ENCODE assay signal across 23 mouse cellular contexts in genomic region chr13:21613922-21614321, GRCm38 (mm10). TPM values are rescaled to one million over a fixed set of nuclear protein-coding genes. Genes with fewer than 3 reads are reported as not detected.
A peak's percentile ranks its signal among the peaks of the same experiment; 100 is the strongest.
DNase-seq lines count a peak whose midpoint lies in the region; ATAC-seq lines count a peak whose summit lies in the region.
"Had no signal": no experiment of that assay in that cellular context is flagged by ENCODE, and none has a peak within 500 bp of the region (broad histone marks: within the 10 kb centered on the region; RNA-seq: fewer than 3 reads in every experiment).

Olfr1362 (minus strand) TSS chr13:21614022.

- no peaks in the 10 kb centered on the region for H3K9me3 ChIP-seq in embryonic facial prominence, embryonic 14.5 days (ENCODE audit: control insufficient read depth, low read length)
- H3K9me3 ChIP-seq in embryonic facial prominence, embryonic 10.5 days, result no peaks in the 10 kb centered on the region
- no peaks in the 10 kb centered on the region for H3K9me3 ChIP-seq in heart, embryonic 12.5 days (replicated peaks)
- H3K9me3 ChIP-seq: G1E had no signal

- H3K27ac ChIP-seq in embryonic facial prominence, embryonic 14.5 days (replicated peaks; ENCODE audit: low read depth, low read length), result no peak within 1 kb of the TSS
- H3K27ac ChIP-seq in embryonic facial prominence, embryonic 10.5 days (replicated peaks), result no peak within 1 kb of the TSS
- no peak within 1 kb of the TSS for H3K27ac ChIP-seq in heart, embryonic 12.5 days (ENCODE audit: poor library complexity, severe bottlenecking)

- peak; percentile 4 for DNase-seq in embryo, embryonic 11 days
- no peak for DNase-seq in embryo, embryonic 9.5 days (ENCODE audit: extremely low spot score)
- peak; percentile 1 for DNase-seq in embryonic facial prominence, embryonic 14.5 days (ENCODE audit: low spot score)
- DNase-seq in embryonic facial prominence, embryonic 10.5 days (ENCODE audit: low spot score), result no peak
- peak; percentile 11 for DNase-seq in heart, adult 11 months
- DNase-seq: adrenal gland, adult 2 months; adrenal gland, adult 8-10 months; adrenal gland, postnatal 10 days; adrenal gland, postnatal 14 days; adrenal gland, postnatal 25 days; adrenal gland, postnatal 36 days; B cell, adult 2 months; cerebellum, adult 11 months; cerebellum, adult 11-12 months; cerebellum, adult 18-20 months had no signal

- H3K4me1 ChIP-seq in embryonic facial prominence, embryonic 14.5 days (ENCODE audit: control insufficient read depth, insufficient read depth, low read length), result no peaks in the 10 kb centered on the region
- H3K4me1 ChIP-seq in embryonic facial prominence, embryonic 10.5 days, result no peaks in the 10 kb centered on the region
- H3K4me1 ChIP-seq in heart, embryonic 12.5 days (replicated peaks), result no peaks in the 10 kb centered on the region

- H3K9ac ChIP-seq in embryonic facial prominence, embryonic 14.5 days (ENCODE audit: low read depth, low read length), result no peak within 1 kb of the TSS
- no peak within 1 kb of the TSS for H3K9ac ChIP-seq in heart, embryonic 12.5 days

- H3K27me3 ChIP-seq in embryonic facial prominence, embryonic 14.5 days (replicated peaks; ENCODE audit: control insufficient read depth, insufficient read depth, low read length), result no peaks in the 10 kb centered on the region
- H3K27me3 ChIP-seq in embryonic facial prominence, embryonic 10.5 days (replicated peaks; ENCODE audit: low read depth, poor library complexity, severe bottlenecking), result no peaks in the 10 kb centered on the region
- no peaks in the 10 kb centered on the region for H3K27me3 ChIP-seq in heart, embryonic 12.5 days (replicated peaks)
- H3K27me3 ChIP-seq: CH12.LX had no signal

- H3K36me3 ChIP-seq in embryonic facial prominence, embryonic 14.5 days (ENCODE audit: control insufficient read depth, insufficient read depth, low read length), result no peaks in the 10 kb centered on the region
- H3K36me3 ChIP-seq in embryonic facial prominence, embryonic 10.5 days (replicated peaks), result no peaks in the 10 kb centered on the region
- no peaks in the 10 kb centered on the region for H3K36me3 ChIP-seq in heart, embryonic 12.5 days
- H3K36me3 ChIP-seq: G1E had no signal

- no peak for ATAC-seq in embryonic facial prominence, embryonic 14.5 days (ENCODE audit: low read depth)
- no peak for ATAC-seq in heart, embryonic 12.5 days (ENCODE audit: insufficient number of reproducible peaks, low FRiP score)
- ATAC-seq: activated CD4-positive, CD25-positive, alpha-beta regulatory T cell, adult 4 months; CD4-positive, CD25-positive, alpha-beta regulatory T cell, adult 4 months; Patski had no signal

- H3K4me2 ChIP-seq in embryonic facial prominence, embryonic 14.5 days (ENCODE audit: low read depth, low read length), result no peak within 1 kb of the TSS
- H3K4me2 ChIP-seq in heart, embryonic 12.5 days, result no peak within 1 kb of the TSS

- no peak within 1 kb of the TSS for H3K4me3 ChIP-seq in embryonic facial prominence, embryonic 14.5 days (ENCODE audit: low read depth, low read length)
- H3K4me3 ChIP-seq in embryonic facial prominence, embryonic 10.5 days, result no peak within 1 kb of the TSS
- H3K4me3 ChIP-seq in heart, embryonic 12.5 days, result no peak within 1 kb of the TSS

RNA-seq across cellular contexts. Expression of gene Olfr1362, which starts in this region (rescaled TPM):
- polyA plus RNA-seq in embryonic facial prominence, embryonic 14.5 days (2014; fragmentation: Nextera tagmentation; extraction: Ambion mirVana), result not detected in 2 replicates
- not detected in 2 replicates for polyA plus RNA-seq in embryonic facial prominence, embryonic 10.5 days (2016; fragmentation: Nextera tagmentation; extraction: Ambion mirVana)
- polyA plus RNA-seq in heart, embryonic 12.5 days (2016; fragmentation: Nextera tagmentation; extraction: Ambion mirVana), result not detected in 2 replicates
- polyA plus RNA-seq: activated CD4-positive, CD25-positive, alpha-beta regulatory T cell, adult 4 months; adrenal gland, adult 2 months; brain, embryonic 14.5 days; C2C12; CD4-positive, CD25-positive, alpha-beta regulatory T cell, adult 4 months; G1E; Patski had no signal

Comparison
In these comparisons a context has a peak if more than half of its experiments do, and no peak if none do; other contexts are left out.
1. DNase-seq: peak in embryo, embryonic 11 days (single experiment) and heart, adult 11 months (single experiment); none in embryo, embryonic 9.5 days (single experiment) and embryonic facial prominence, embryonic 10.5 days (single experiment).
2. Peak in DNase-seq in embryonic facial prominence, embryonic 14.5 days; RNA of the gene not detected or under 1 TPM.